Mouse (Mus musculus): Measurements from ENCODE around the gene Slc25a43. TPM values are rescaled to one million over a fixed set of nuclear protein-coding genes. Genes with fewer than 3 reads are reported as not detected.

Gene Slc25a43
- polyA plus RNA-seq, 1 experiment = not detected

Other genes starting within 250 kb of the Slc25a43 start
- 105 and 109 TPM in 2 replicates for gene Pgrmc1, start 145.5 kb upstream of the Slc25a43 start, polyA plus RNA-seq (2012; ENCODE audit: insufficient read depth, insufficient read length, missing spikeins)
- 0.63 and 0.79 TPM in 2 replicates for gene Akap17b, start 98.3 kb upstream of the Slc25a43 start, polyA plus RNA-seq (2012; ENCODE audit: insufficient read depth, insufficient read length, missing spikeins)
- gene Slc25a5, start 52.0 kb downstream of the Slc25a43 start, polyA plus RNA-seq (2012; ENCODE audit: insufficient read depth, insufficient read length, missing spikeins) = 955 and 1,042 TPM in 2 replicates
- 94.7 and 101 TPM in 2 replicates for gene Ube2a, start 130.2 kb downstream of the Slc25a43 start, polyA plus RNA-seq (2012; ENCODE audit: insufficient read depth, insufficient read length, missing spikeins)
- 54.0 and 56.6 TPM in 2 replicates for gene C330007P06Rik, start 130.5 kb downstream of the Slc25a43 start, polyA plus RNA-seq (2012; ENCODE audit: insufficient read depth, insufficient read length, missing spikeins)
- gene Nkrf, start 159.2 kb downstream of the Slc25a43 start, polyA plus RNA-seq (2012; ENCODE audit: insufficient read depth, insufficient read length, missing spikeins) = 1.5 and 2.2 TPM in 2 replicates
- gene Sept6, start 248.1 kb downstream of the Slc25a43 start, polyA plus RNA-seq (2012; ENCODE audit: insufficient read depth, insufficient read length, missing spikeins) = 2.1 and 2.8 TPM in 2 replicates

Measured in brown adipose tissue, adult 24 weeks (tissue).